Mouse (Mus musculus): ENCODE measurements around the gene Dnm3.

DNA sequence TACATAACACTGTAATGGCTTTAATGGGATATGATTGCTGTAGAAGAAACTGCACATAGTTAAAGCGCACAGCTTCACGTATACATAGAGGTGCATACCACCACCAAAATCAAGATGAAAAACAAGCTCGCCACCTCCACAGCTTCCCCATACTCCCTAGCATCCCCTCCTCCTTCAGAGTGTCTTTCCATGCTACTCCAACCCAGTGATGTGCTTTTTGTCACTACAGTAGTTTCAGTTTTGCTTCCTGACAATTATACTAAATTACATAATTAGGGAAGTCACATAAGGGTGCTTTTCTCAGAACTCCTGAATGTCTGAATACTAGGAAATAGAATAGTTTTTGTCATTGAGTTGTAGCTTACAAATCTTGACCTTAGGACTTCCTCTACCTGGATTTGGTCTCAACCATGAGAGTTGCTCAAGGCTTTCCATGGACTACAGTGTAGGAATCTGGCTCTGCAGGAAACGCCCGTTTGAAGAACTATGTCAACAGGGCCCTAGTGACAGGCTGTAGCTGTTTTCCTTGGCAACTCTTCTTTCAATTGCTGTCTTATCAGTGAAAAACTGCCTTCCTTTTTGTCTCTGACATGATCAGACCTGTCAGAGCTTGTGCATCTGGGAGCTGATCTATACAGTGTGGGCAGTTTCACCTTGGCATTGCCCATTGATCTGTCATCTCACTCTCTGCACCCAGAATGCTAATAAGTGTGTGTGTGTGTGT lies 89.2 kb downstream of the Dnm3 start:
- TF ChIP-seq CTCF (IDR thresholded peaks at IDR 0.05; ENCODE audit: extremely low read depth, insufficient read depth, insufficient read length, insufficient replicate concordance): no peak
- TF ChIP-seq POLR2A (IDR thresholded peaks at IDR 0.05; ENCODE audit: low read depth, low read length): no peak
